15 mouse cellular contexts compared by ENCODE assay signal in the genomic region with DNA sequence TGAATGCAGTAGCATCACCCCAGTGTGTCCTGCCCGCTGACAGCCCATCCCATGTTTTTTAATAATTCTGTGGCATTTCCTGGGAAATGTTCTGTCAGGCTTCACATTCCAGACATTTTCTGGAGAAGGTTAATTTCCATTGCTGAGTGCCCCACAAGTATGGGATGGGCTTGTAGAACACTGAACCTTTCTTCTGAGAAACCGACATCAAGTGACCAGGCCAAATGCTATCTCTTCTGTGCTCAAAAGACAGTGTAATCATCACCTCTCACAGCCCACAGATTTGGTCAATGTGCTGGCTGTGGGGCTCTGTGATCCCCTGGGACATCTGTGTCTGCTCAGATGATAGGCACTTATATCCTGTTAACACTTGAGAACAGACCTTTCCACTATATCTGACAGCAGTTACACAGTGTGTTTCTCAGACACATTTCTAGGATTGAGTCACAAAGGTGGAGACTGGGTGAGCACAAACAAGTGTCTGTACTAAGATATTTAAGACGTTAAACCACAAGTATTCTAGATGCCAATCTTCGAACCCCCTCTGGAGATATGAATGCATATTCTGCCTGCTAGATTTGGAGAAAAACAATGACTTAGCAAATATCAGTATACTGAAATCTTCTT.
A peak's percentile ranks its signal among the peaks of the same experiment; 100 is the strongest.
DNase-seq lines count a peak whose midpoint lies in the region; ATAC-seq and TF ChIP-seq lines count a peak whose summit lies in the region.
"Had no signal": no experiment of that assay in that cellular context is flagged by ENCODE, and none has a peak within 500 bp of the region (broad histone marks: within the 10 kb centered on the region; RNA-seq: fewer than 3 reads in every experiment).

No protein-coding gene starts in this region.

- WGBS in hindbrain, embryonic 12.5 days = 79% methylated on average over 4 of the region's 4 CpGs
- 81% methylated on average over 4 of the region's 4 CpGs for WGBS in hindbrain, embryonic 11.5 days
- 89% methylated on average over 4 of the region's 4 CpGs for WGBS in neural tube, embryonic 15.5 days

- TF ChIP-seq RAD21 in MEL (IDR thresholded peaks at IDR 0.05; ENCODE audit: low read depth, low read length) = no peak

- H3K27me3 ChIP-seq in hindbrain, embryonic 12.5 days = no peaks in the 10 kb centered on the region
- no peaks in the 10 kb centered on the region for H3K27me3 ChIP-seq in hindbrain, embryonic 11.5 days (ENCODE audit: control insufficient read depth, insufficient read depth, low read length)
- H3K27me3 ChIP-seq in MEL (ENCODE audit: control insufficient read depth in 1 of 2, insufficient read depth in 2 of 2, low read length in 2 of 2) = no peaks in the 10 kb centered on the region
- H3K27me3 ChIP-seq in megakaryocyte, embryonic 14.5 days (replicated peaks) = no peaks in the 10 kb centered on the region
- H3K27me3 ChIP-seq in neural tube, embryonic 15.5 days (replicated peaks) = no peaks in the 10 kb centered on the region
- H3K27me3 ChIP-seq: hindbrain, embryonic 13.5 days; limb, embryonic 13.5 days; neural tube, embryonic 13.5 days had no signal

- H3K36me3 ChIP-seq in hindbrain, embryonic 12.5 days = no peaks in the 10 kb centered on the region
- no peaks in the 10 kb centered on the region for H3K36me3 ChIP-seq in hindbrain, embryonic 11.5 days (ENCODE audit: control insufficient read depth, insufficient read depth, low read length)
- H3K36me3 ChIP-seq in MEL (ENCODE audit: control insufficient read depth in 1 of 2, insufficient read depth in 2 of 2, low read length in 2 of 2) = peaks cover 37 to 81% of the 10 kb centered on the region in 2 experiments
- peaks cover 92% of the 10 kb centered on the region for H3K36me3 ChIP-seq in megakaryocyte, embryonic 14.5 days (replicated peaks; ENCODE audit: low read length)
- no peaks in the 10 kb centered on the region for H3K36me3 ChIP-seq in neural tube, embryonic 15.5 days
- H3K36me3 ChIP-seq: forebrain, embryonic 10.5 days; hindbrain, embryonic 13.5 days; midbrain, embryonic 10.5 days; neural tube, embryonic 13.5 days had no signal

- TF ChIP-seq CTCF in MEL (IDR thresholded peaks at IDR 0.05 in 2 of 3, conservative IDR thresholded peaks at IDR 0.05 in 1 of 3; ENCODE audit: control insufficient read depth in 1 of 3, insufficient read depth in 1 of 3, low read depth in 2 of 3, low read length in 3 of 3, poor library complexity in 1 of 3, severe bottlenecking in 1 of 3) = no peak

- no peak overlapping the region for H3K9ac ChIP-seq in hindbrain, embryonic 12.5 days
- no peak overlapping the region for H3K9ac ChIP-seq in hindbrain, embryonic 11.5 days (ENCODE audit: low read depth, low read length)
- H3K9ac ChIP-seq in MEL (ENCODE audit: control insufficient read depth, low read depth, low read length, poor library complexity, severe bottlenecking) = peak overlapping the region; percentile 38
- H3K9ac ChIP-seq in neural tube, embryonic 15.5 days (replicated peaks) = no peak overlapping the region
- H3K9ac ChIP-seq: hindbrain, embryonic 13.5 days; limb, embryonic 13.5 days; neural tube, embryonic 13.5 days had no signal

- no peak; a peak in 1 of 4 replicates for TF ChIP-seq POLR2A in MEL (IDR thresholded peaks at IDR 0.05; ENCODE audit: control insufficient read depth in 1 of 2, insufficient read depth in 1 of 2, low read depth in 1 of 2, low read length in 2 of 2, poor library complexity in 1 of 2)

- no peaks in the 10 kb centered on the region for H3K9me3 ChIP-seq in hindbrain, embryonic 12.5 days (replicated peaks)
- H3K9me3 ChIP-seq in hindbrain, embryonic 11.5 days (ENCODE audit: control insufficient read depth, low read length) = no peaks in the 10 kb centered on the region
- no peaks in the 10 kb centered on the region for H3K9me3 ChIP-seq in MEL (replicated peaks; ENCODE audit: insufficient read depth, low read length)
- no peaks in the 10 kb centered on the region for H3K9me3 ChIP-seq in megakaryocyte, embryonic 14.5 days
- no peaks in the 10 kb centered on the region for H3K9me3 ChIP-seq in neural tube, embryonic 15.5 days (replicated peaks)
- H3K9me3 ChIP-seq: forebrain, embryonic 10.5 days; hindbrain, embryonic 13.5 days; limb, embryonic 13.5 days; midbrain, embryonic 10.5 days; neural tube, embryonic 13.5 days had no signal

- DNase-seq in hindbrain, embryonic 11.5 days (ENCODE audit: low spot score) = no peak
- DNase-seq in MEL (ENCODE audit: low read depth, low spot score) = peak; percentile 92
- no peak for DNase-seq in cerebellum, adult 9-11 months
- DNase-seq in kidney, postnatal 10 days = no peak
- DNase-seq: cerebellum, adult 9-10 months; kidney, postnatal 4 days had no signal

- no peak overlapping the region for H3K27ac ChIP-seq in hindbrain, embryonic 12.5 days
- no peak overlapping the region for H3K27ac ChIP-seq in hindbrain, embryonic 11.5 days (ENCODE audit: low read depth, low read length)
- peak overlapping the region; percentile 100 for H3K27ac ChIP-seq in MEL (ENCODE audit: control insufficient read depth, low read depth, low read length)
- no peak overlapping the region for H3K27ac ChIP-seq in neural tube, embryonic 15.5 days (replicated peaks)
- H3K27ac ChIP-seq: forebrain, embryonic 10.5 days; hindbrain, embryonic 13.5 days; limb, embryonic 13.5 days; midbrain, embryonic 10.5 days; neural tube, embryonic 13.5 days had no signal

- peak; percentile 98 to 99 for TF ChIP-seq EP300 in MEL (IDR thresholded peaks at IDR 0.05; ENCODE audit: low read depth in 1 of 2, low read length in 2 of 2)

- no peak overlapping the region for H3K4me2 ChIP-seq in hindbrain, embryonic 12.5 days (replicated peaks)
- H3K4me2 ChIP-seq in hindbrain, embryonic 11.5 days (replicated peaks; ENCODE audit: low read depth, low read length) = no peak overlapping the region
- H3K4me2 ChIP-seq in neural tube, embryonic 15.5 days = no peak overlapping the region
- H3K4me2 ChIP-seq: hindbrain, embryonic 13.5 days; limb, embryonic 13.5 days; neural tube, embryonic 13.5 days had no signal

- 0 out of 2 replicates have a peak, but pooled peaks have one; percentile 21 for ATAC-seq in hindbrain, embryonic 12.5 days (ENCODE audit: low FRiP score)
- no peak for ATAC-seq in hindbrain, embryonic 11.5 days (ENCODE audit: low FRiP score)
- peak; percentile 61 for ATAC-seq in erythroid progenitor cell, adult 5-6 weeks (replicated peaks; ENCODE audit: low FRiP score, poor library complexity, severe bottlenecking)
- no peak for ATAC-seq in neural tube, embryonic 15.5 days (ENCODE audit: low FRiP score)

- peaks cover 2% of the 10 kb centered on the region; the same call in 1 of the 2 replicates for H3K4me1 ChIP-seq in hindbrain, embryonic 12.5 days
- H3K4me1 ChIP-seq in hindbrain, embryonic 11.5 days (replicated peaks; ENCODE audit: control insufficient read depth, insufficient read depth, low read length) = no peaks in the 10 kb centered on the region
- peaks cover 41 to 53% of the 10 kb centered on the region in 2 experiments for H3K4me1 ChIP-seq in MEL (ENCODE audit: control insufficient read depth in 1 of 2, insufficient read depth in 2 of 2, low read length in 2 of 2)
- H3K4me1 ChIP-seq in megakaryocyte, embryonic 14.5 days = peaks cover 89% of the 10 kb centered on the region
- H3K4me1 ChIP-seq in neural tube, embryonic 15.5 days = no peaks in the 10 kb centered on the region
- H3K4me1 ChIP-seq: forebrain, embryonic 10.5 days; midbrain, embryonic 10.5 days; neural tube, embryonic 13.5 days had no signal

- peaks cover 53% of the 10 kb centered on the region for H3K79me2 ChIP-seq in MEL (ENCODE audit: control insufficient read depth, insufficient read depth, low read length, poor library complexity)

- H3K4me3 ChIP-seq in hindbrain, embryonic 12.5 days = no peak overlapping the region
- no peak overlapping the region for H3K4me3 ChIP-seq in hindbrain, embryonic 11.5 days (ENCODE audit: low read depth, low read length)
- no peak overlapping the region for H3K4me3 ChIP-seq in MEL (ENCODE audit: control insufficient read depth in 1 of 2, insufficient read depth in 1 of 2, low read depth in 2 of 2, low read length in 2 of 2)
- H3K4me3 ChIP-seq in megakaryocyte, embryonic 14.5 days (replicated peaks) = peak overlapping the region; percentile 48
- no peak overlapping the region for H3K4me3 ChIP-seq in neural tube, embryonic 15.5 days (replicated peaks)
- H3K4me3 ChIP-seq: forebrain, embryonic 10.5 days; hindbrain, embryonic 13.5 days; limb, embryonic 13.5 days; midbrain, embryonic 10.5 days; neural tube, embryonic 13.5 days had no signal

TF ChIP-seq in MEL, 35 proteins besides CTCF, POLR2A, EP300 and RAD21 (continues in another document):
- TF ChIP-seq SMC3 (IDR thresholded peaks at IDR 0.05; ENCODE audit: low read depth, low read length) = 0 out of 2 replicates have a peak, but pooled peaks have one; percentile 5
- TF ChIP-seq POLR2AphosphoS5 (IDR thresholded peaks at IDR 0.05; ENCODE audit: borderline replicate concordance, low read depth, low read length) = no peak
- TF ChIP-seq CHD2 (IDR thresholded peaks at IDR 0.05; ENCODE audit: low read length) = no peak
- TF ChIP-seq NRF1 (IDR thresholded peaks at IDR 0.05; ENCODE audit: insufficient read depth, low read depth, low read length, poor library complexity, severe bottlenecking) = no peak
- peak; percentile 58 for TF ChIP-seq MAZ (IDR thresholded peaks at IDR 0.05; ENCODE audit: low read depth, low read length)
- TF ChIP-seq NELFE (IDR thresholded peaks at IDR 0.05; ENCODE audit: low read depth, low read length) = peak; percentile 32; the same call in 1 of the 2 replicates
- TF ChIP-seq CHD1 (IDR thresholded peaks at IDR 0.05; ENCODE audit: low read depth, low read length) = no peak
- no peak for TF ChIP-seq USF1 (IDR thresholded peaks at IDR 0.05; ENCODE audit: low read depth, low read length)
- peak; percentile 99 for TF ChIP-seq ETS1 (IDR thresholded peaks at IDR 0.05; ENCODE audit: low read depth, low read length)
- peak; percentile 94 for TF ChIP-seq MAFK (IDR thresholded peaks at IDR 0.05; ENCODE audit: borderline replicate concordance, low read depth, low read length)
- TF ChIP-seq JUND (IDR thresholded peaks at IDR 0.05; ENCODE audit: low read depth, low read length) = 0 out of 2 replicates have a peak, but pooled peaks have one; percentile 57
- peak; percentile 97 for TF ChIP-seq TAL1 (IDR thresholded peaks at IDR 0.05; ENCODE audit: low read length)
- peak; percentile 25; the same call in 1 of the 2 replicates for TF ChIP-seq ZC3H11A (IDR thresholded peaks at IDR 0.05; ENCODE audit: low read depth, low read length)
- TF ChIP-seq SIN3A (IDR thresholded peaks at IDR 0.05; ENCODE audit: low read length) = peak; percentile 96
- peak; percentile 95 for TF ChIP-seq RCOR1 (IDR thresholded peaks at IDR 0.05; ENCODE audit: low read depth, low read length)
- peak; percentile 96 for TF ChIP-seq GABPA (IDR thresholded peaks at IDR 0.05; ENCODE audit: low read depth, low read length)
- no peak for TF ChIP-seq ELF1 (IDR thresholded peaks at IDR 0.05; ENCODE audit: low read depth, low read length)
- TF ChIP-seq TBP (IDR thresholded peaks at IDR 0.05; ENCODE audit: low read depth, low read length) = 0 out of 2 replicates have a peak, but pooled peaks have one; percentile 30
- TF ChIP-seq USF2 (IDR thresholded peaks at IDR 0.05; ENCODE audit: borderline replicate concordance in 1 of 2, insufficient read depth in 1 of 2, low read depth in 1 of 2, low read length in 2 of 2) = no peak

Comparison
In these comparisons a context has a peak if more than half of its experiments do, and no peak if none do; other contexts are left out.
1. ATAC-seq: peak in hindbrain, embryonic 12.5 days (single experiment) and erythroid progenitor cell, adult 5-6 weeks (single experiment); none in hindbrain, embryonic 11.5 days (single experiment) and neural tube, embryonic 15.5 days (single experiment).